Mouse (Mus musculus) hindbrain, embryonic 14.5 days (tissue): ENCODE results near the gene Traf4. TPM values are rescaled to one million over a fixed set of nuclear protein-coding genes. Genes with fewer than 3 reads are reported as not detected.
A peak's percentile ranks its signal among the peaks of the same experiment; 100 is the strongest.
"Not testable (repeated sequence)": the region's sequence is repeated elsewhere in the genome, so short reads cannot be mapped to it uniquely, and the experiment has no call there.

Source experiments
- ATAC-seq: fragments of 200-750 bp; cut with Nextera tagmentation; 2 replicates; pipeline ENCODE4 v1.8.0; 2017; ENCODE audit warnings: moderate number of reproducible peaks, mild to moderate bottlenecking, moderate TSS enrichment, moderate library complexity; ENCODE audit not compliant: low FRiP score
- DNase-seq: peaks from one replicate; pipeline ENCODE4 v3.0.0-alpha.2; 2015; ENCODE audit warnings: low spot score
- H3K27ac ChIP-seq: fragments of 300-500 bp; sonication (generic); 2 replicates; pipeline ENCODE4 v1.5.1; 2014; ENCODE audit warnings: mild to moderate bottlenecking, moderate library complexity
- H3K27me3 ChIP-seq: fragments of 300-500 bp; sonication (generic); 2 replicates; pipeline ENCODE4 v1.6.1; 2014; ENCODE audit warnings: mild to moderate bottlenecking, low read length, mixed read lengths; ENCODE audit not compliant: control insufficient read depth, insufficient read depth
- H3K36me3 ChIP-seq: fragments of 300-500 bp; sonication (generic); replicated peaks from 2 replicates; pipeline ENCODE4 v1.6.1; 2014; ENCODE audit not compliant: control insufficient read depth, insufficient read depth
- H3K4me1 ChIP-seq: fragments of 300-500 bp; sonication (generic); replicated peaks from 2 replicates; pipeline ENCODE4 v1.6.1; 2014; ENCODE audit warnings: antibody characterized with exemption, low read length, mixed read lengths; ENCODE audit not compliant: control insufficient read depth, insufficient read depth
- H3K4me2 ChIP-seq: fragments of 300-500 bp; sonication (generic); replicated peaks from 2 replicates; pipeline ENCODE4 v1.6.1; 2014; ENCODE audit warnings: mild to moderate bottlenecking, moderate library complexity
- H3K4me3 ChIP-seq: fragments of 300-500 bp; sonication (generic); replicated peaks from 2 replicates; pipeline ENCODE4 v1.5.1; 2014; ENCODE audit warnings: mild to moderate bottlenecking, low read length
- H3K9ac ChIP-seq: fragments of 300-500 bp; sonication (generic); 2 replicates; pipeline ENCODE4 v1.6.1; 2014
- H3K9me3 ChIP-seq: fragments of 300-500 bp; sonication (generic); 2 replicates; pipeline ENCODE4 v1.6.1; 2016; ENCODE audit warnings: low read length; ENCODE audit not compliant: control insufficient read depth
- WGBS: fragments of 180-500 bp; shearing (Covaris S2); extraction: QIAGEN DNeasy Blood & Tissue Kit; methylation state at CpG from one replicate; pipeline ENCODE4 v1.1.7; 2014; 5-methylcytosine and 5-hydroxymethylcytosine counted together
- polyA plus RNA-seq: library from polyadenylated mRNA; unstranded; fragments of >200 nt; fragmentation: Nextera tagmentation; extraction: Ambion mirVana; gene quantifications from 2 replicates; pipeline ENCODE4 v1.2.1, GENCODE M21; 2014

The Traf4 gene
- polyA plus RNA-seq, 1 experiment from 2014 or later, result 57.2 TPM

- no peak for DNase-seq
Measured at GRCm38 (mm10) chr11:78195101-78195863, 29.9 kb upstream of the Traf4 start.

GRCm38 (mm10) chr11:78194411-78195100 is 29.2 kb upstream of the Traf4 start:
- ATAC-seq, result peak; percentile 45; the same call in 1 of the 2 replicates
- no peaks in the 10 kb centered on the region for H3K27me3 ChIP-seq

More at GRCm38 (mm10) chr11:78195101-78195863, 29.9 kb upstream of the Traf4 start:
- Histone ChIP-seq H3K27me3 (no peaks in the 10 kb centered on the region), H3K36me3 (peaks cover 34% of the 10 kb centered on the region), H3K4me1 (peaks cover 2% of the 10 kb centered on the region; the same call in 1 of the 2 replicates), H3K27ac (no peak overlapping the region), H3K4me3 (peak overlapping the region; percentile 18), H3K9me3 (no peaks in the 10 kb centered on the region), H3K4me2 (peak overlapping the region; percentile 43), H3K9ac (no peak overlapping the region)
- 65% methylated on average over 23 of the region's 23 CpGs for WGBS
- no peak for ATAC-seq

GRCm38 (mm10) chr11:78193113-78193512 is 27.7 kb upstream of the Traf4 start, which contains the start of gene Proca1:
Gene Proca1 (plus strand): TSS chr11:78193392.
- no peak within 1 kb of the TSS for H3K9ac ChIP-seq
- H3K4me3 ChIP-seq, result no peak within 1 kb of the TSS; the same call in 1 of the 2 replicates
- H3K4me2 ChIP-seq, result peak within 1 kb of the TSS; percentile 43
- no peak for DNase-seq
- no peaks in the 10 kb centered on the region for H3K27me3 ChIP-seq
- H3K9me3 ChIP-seq, result no peaks in the 10 kb centered on the region
- H3K4me1 ChIP-seq, result peaks cover 10% of the 10 kb centered on the region
- WGBS, result 91% methylated on average over 1 of the region's 1 CpGs
- H3K27ac ChIP-seq, result no peak within 1 kb of the TSS
- H3K36me3 ChIP-seq, result peaks cover 36% of the 10 kb centered on the region
- no peak for ATAC-seq

More at GRCm38 (mm10) chr11:78194411-78195100, 29.2 kb upstream of the Traf4 start:
- H3K9me3 ChIP-seq, result no peaks in the 10 kb centered on the region
- no peak for DNase-seq
- H3K4me3 ChIP-seq, result peak overlapping the region; percentile 18
- WGBS, result 4% methylated on average over 30 of the region's 30 CpGs
- H3K27ac ChIP-seq, result no peak overlapping the region
- H3K9ac ChIP-seq, result no peak overlapping the region
- peaks cover 36% of the 10 kb centered on the region for H3K36me3 ChIP-seq
- H3K4me2 ChIP-seq, result peak overlapping the region; percentile 43
- H3K4me1 ChIP-seq, result peaks cover 10% of the 10 kb centered on the region

GRCm38 (mm10) chr11:78190041-78190440 is 24.7 kb upstream of the Traf4 start:
- H3K27ac ChIP-seq, result peak overlapping the region; percentile 91
- H3K27me3 ChIP-seq, result no peaks in the 10 kb centered on the region
- peak overlapping the region; percentile 73; the same call in 1 of the 2 replicates for H3K4me3 ChIP-seq
- DNase-seq (no peak), ATAC-seq (no peak)
- peaks cover 36% of the 10 kb centered on the region for H3K36me3 ChIP-seq
- H3K4me1 ChIP-seq, result peaks cover 10% of the 10 kb centered on the region
- H3K9me3 ChIP-seq, result no peaks in the 10 kb centered on the region
- peak overlapping the region; percentile 60 for H3K4me2 ChIP-seq
- H3K9ac ChIP-seq, result peak overlapping the region; percentile 83; the same call in 1 of the 2 replicates
- 74% methylated on average over 6 of the region's 6 CpGs for WGBS

- H3K9me3 ChIP-seq, result no peaks in the 10 kb centered on the region
- H3K9ac ChIP-seq, result peak overlapping the region; percentile 83
- DNase-seq, result peak; percentile 76
- peak overlapping the region; percentile 60 for H3K4me2 ChIP-seq
- peaks cover 36% of the 10 kb centered on the region for H3K36me3 ChIP-seq
- H3K27ac ChIP-seq, result peak overlapping the region; percentile 91
- whole genome bisulfite sequencing, result under 1% methylated on average over 42 of the region's 42 CpGs
- peak; percentile 73 for ATAC-seq
- peak overlapping the region; percentile 73 for H3K4me3 ChIP-seq
- peaks cover 8% of the 10 kb centered on the region for H3K4me1 ChIP-seq
- H3K27me3 ChIP-seq, result no peaks in the 10 kb centered on the region
Measured at GRCm38 (mm10) chr11:78189234-78190040, 24.0 kb upstream of the Traf4 start.

GRCm38 (mm10) chr11:78188331-78189233 is 23.2 kb upstream of the Traf4 start, which contains the start of gene Rab34:
Gene Rab34 (plus strand): TSS chr11:78188430.
- Histone ChIP-seq H3K4me3 (peak within 1 kb of the TSS; percentile 73), H3K9ac (peak within 1 kb of the TSS; percentile 83), H3K9me3 (no peaks in the 10 kb centered on the region), H3K27ac (peak within 1 kb of the TSS; percentile 91), H3K27me3 (no peaks in the 10 kb centered on the region), H3K4me2 (peak within 1 kb of the TSS; percentile 60), H3K36me3 (peaks cover 31% of the 10 kb centered on the region), H3K4me1 (peaks cover 15% of the 10 kb centered on the region)
- ATAC-seq (peak; percentile 70), DNase-seq (peak; percentile 69)
- WGBS, result under 1% methylated on average over 77 of the region's 80 CpGs

- not testable (repeated sequence) for ATAC-seq, DNase-seq, H3K27me3 ChIP-seq, H3K4me2 ChIP-seq, H3K27ac ChIP-seq, H3K9ac ChIP-seq, H3K4me3 ChIP-seq, H3K9me3 ChIP-seq
- Histone ChIP-seq H3K4me1 (peaks cover 20% of the 10 kb centered on the region), H3K36me3 (peaks cover 26% of the 10 kb centered on the region)
- WGBS, result 97% methylated on average over 6 of the region's 6 CpGs
Measured at GRCm38 (mm10) chr11:78184702-78185101, 19.3 kb upstream of the Traf4 start.

- H3K36me3 ChIP-seq, result peaks cover 33% of the 10 kb centered on the region
- no peaks in the 10 kb centered on the region for H3K27me3 ChIP-seq
- peak overlapping the region; percentile 79 for H3K4me2 ChIP-seq
- peak overlapping the region; percentile 52 for H3K9ac ChIP-seq
- peak overlapping the region; percentile 79; the same call in 1 of the 2 replicates for H3K4me3 ChIP-seq
- H3K4me1 ChIP-seq, result peaks cover 25% of the 10 kb centered on the region
- no peaks in the 10 kb centered on the region for H3K9me3 ChIP-seq
- DNase-seq, result no peak
- H3K27ac ChIP-seq, result peak overlapping the region; percentile 96
- 54% methylated on average over 10 of the region's 10 CpGs for WGBS
- ATAC-seq, result no peak
Measured at GRCm38 (mm10) chr11:78183884-78184514, 18.6 kb upstream of the Traf4 start.
